Mouse (Mus musculus) adrenal gland, postnatal 25 days (tissue): ENCODE measurements around the gene Tgfbr3. TPM values are rescaled to one million over a fixed set of nuclear protein-coding genes. Genes with fewer than 3 reads are reported as not detected.
"Not testable (repeated sequence)": the region's sequence is repeated elsewhere in the genome, so short reads cannot be mapped to it uniquely, and the experiment has no call there.

ENCODE experiments used
- DNase-seq: peaks from one replicate; pipeline ENCODE4 v3.0.0; 2021; ENCODE audit warnings: mixed read lengths
- total RNA-seq: library from RNA; stranded (reverse); gene quantifications from 2 replicates; pipeline ENCODE4 v1.2.3, GENCODE M21; 2021

Tgfbr3 gene
- total RNA-seq, 1 experiment from 2014 or later = 326 TPM

GRCm38 (mm10) chr5:107279263-107279662 is 10.2 kb downstream of the Tgfbr3 start:
- DNase-seq = no peak

GRCm38 (mm10) chr5:107276186-107276585 is 13.2 kb downstream of the Tgfbr3 start:
- no peak for DNase-seq

DNA sequence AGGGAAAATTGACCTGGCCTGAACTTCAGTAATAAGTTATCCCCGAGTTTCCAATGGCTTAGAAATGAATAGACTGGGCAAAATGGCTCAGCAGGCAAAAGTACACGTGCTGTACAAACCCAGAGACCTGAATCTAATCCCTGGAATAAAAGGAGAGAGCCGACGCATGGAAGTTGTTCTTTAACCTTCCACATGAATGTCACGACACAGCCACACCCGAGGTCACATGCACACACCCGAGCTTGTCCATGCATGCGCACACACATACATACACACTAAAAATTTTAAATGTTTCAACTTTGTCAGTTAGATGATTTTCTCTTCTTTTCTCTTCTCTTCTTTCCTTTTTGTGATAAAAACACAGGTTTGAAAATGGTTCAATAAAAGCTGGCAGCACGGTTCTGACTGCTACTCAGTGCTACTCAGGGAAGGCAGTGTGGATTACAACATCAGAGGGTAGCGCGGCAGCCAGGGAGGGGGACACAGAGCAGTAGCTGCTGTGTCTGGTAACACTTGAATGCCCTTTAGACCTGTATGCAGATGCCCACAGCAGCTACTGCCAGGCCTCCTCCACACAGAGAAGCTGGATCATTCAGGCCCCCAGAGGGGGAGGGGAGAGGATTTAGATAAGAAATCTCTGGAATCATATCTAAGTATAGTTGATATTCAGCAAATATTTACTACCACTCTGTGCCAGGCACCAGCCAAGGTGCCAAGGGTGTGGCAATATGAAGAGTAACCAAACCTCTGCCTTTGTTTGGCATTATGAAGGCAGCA is 17.0 kb downstream of the Tgfbr3 start:
- DNase-seq = no peak

GRCm38 (mm10) chr5:107269006-107269328 is 20.5 kb downstream of the Tgfbr3 start:
- no peak for DNase-seq

DNA sequence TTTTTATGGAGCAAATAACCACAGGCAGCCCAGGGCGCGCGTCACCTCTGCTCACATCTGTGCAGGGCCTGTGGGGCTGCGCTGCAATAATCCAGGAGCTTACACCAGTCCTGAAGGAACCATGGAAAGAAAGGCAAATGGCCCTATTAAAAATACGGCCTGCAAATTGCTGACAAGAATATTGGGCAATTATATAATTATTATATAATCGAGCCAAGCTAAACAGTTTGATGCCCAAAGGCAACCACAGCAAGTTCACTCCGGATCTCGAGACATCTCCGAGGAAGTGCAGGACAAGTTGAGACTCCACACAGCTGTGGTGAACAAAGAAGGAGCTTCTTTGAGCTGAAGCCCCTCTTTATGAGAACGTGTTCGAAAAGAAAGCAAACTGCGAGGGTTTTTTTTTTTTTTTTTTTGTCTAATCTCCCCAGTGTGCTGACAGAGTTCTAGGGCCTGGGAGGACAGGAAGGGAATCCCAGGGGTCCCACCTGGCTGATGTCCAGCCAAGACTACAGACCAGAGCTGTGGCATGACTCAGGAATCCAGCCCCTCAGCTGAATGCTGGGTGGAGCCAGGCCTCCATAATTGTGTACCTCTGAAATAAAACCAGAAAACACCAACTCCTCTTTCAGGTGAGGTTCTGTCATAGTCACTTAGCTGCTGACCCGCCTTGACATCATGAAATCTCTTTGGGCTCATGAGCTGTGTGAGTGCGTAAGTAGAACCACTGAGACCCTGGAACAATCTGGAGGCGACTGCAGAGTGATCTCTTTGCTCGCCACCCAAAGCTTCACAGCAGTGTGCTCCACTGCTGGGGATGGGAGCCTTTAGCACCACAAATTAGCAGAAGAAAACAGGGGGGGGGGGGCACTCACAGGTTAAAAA is 21.1 kb downstream of the Tgfbr3 start:
- DNase-seq = no peak

- DNase-seq = no peak
Measured at GRCm38 (mm10) chr5:107266566-107266965, 22.9 kb downstream of the Tgfbr3 start.

DNA sequence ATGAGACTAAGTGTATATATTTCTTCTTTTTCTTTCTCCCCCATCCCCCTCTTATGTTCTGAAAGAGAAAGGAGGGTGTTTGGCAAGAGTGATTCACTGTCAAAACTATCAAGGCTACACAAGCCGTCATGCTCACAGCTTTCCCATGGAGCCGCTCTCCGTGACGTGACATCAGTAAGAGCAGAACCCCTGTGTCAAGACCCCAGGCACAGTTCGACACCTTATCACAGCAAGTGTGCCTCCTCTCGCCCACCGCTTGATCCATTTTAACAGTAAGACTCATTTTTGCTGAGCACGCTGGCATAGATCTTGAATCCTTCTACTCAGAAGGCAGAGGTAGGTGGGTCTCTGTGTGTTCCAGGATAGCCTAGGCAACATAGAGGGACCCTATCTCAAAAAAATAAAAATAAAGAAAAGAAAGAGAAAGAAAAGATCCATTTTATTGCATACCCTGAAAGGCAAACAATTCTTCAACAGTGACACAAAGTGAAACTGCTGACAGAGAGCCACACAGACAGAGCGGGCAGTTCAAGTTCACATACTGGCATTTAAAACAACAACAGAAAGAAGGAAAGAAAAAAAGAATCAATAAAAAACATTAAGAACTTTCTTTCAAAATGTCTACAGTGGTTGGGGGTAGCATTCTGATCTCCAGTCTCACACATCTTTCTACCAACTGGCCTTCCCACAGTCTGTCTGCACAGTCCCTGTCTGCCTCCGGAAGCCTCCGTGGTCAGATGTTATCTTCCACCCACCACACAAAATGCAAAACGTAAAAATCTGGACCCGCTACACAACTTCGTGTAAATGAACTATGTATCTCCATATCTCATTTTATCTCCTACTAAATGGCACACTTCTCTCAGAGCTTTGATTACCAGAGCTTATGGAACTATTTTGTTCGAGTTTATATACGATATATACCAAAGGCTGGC is 24.7 kb downstream of the Tgfbr3 start:
- no peak for DNase-seq

DNA sequence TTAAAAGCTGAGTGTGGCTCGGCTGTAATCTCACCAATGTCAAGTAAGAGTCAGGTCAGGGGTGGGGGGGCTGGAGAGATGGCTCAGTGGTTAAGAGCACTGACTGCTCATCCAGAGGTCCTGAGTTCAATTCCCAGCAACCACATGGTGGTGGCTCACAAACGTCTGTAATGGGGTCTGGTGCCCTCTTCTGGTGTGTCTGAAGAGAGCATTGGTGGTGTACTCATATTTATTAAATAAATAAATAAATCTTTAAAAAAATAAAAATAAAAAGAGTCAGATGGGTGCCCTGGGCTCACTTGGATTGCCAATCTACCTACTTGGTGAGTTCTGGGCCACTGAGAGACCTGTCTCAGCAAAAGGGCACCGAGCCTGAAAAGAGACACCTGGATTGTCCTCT is 25.6 kb downstream of the Tgfbr3 start:
- DNase-seq = no peak

DNA sequence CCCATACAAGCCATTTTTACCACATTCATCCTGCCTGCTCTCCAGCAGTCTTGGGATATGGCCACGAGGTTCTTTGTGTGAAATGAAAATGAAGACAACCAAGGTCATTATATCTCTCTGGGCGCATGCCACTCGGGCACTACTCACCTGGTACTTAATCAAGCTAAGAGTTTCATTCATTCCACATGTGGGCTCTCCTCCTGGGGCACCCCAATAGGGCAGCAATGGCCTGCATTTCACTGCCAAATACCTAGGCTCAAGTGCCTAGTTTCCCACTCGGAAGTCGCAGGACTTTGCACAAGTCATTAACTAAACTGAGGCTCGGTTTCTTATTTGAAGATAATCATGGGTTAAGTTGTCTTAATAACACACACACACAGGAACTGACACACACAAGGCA is 27.5 kb downstream of the Tgfbr3 start:
- DNase-seq = no peak

- DNase-seq = no peak
Measured at GRCm38 (mm10) chr5:107260708-107261495, 28.5 kb downstream of the Tgfbr3 start.

DNA sequence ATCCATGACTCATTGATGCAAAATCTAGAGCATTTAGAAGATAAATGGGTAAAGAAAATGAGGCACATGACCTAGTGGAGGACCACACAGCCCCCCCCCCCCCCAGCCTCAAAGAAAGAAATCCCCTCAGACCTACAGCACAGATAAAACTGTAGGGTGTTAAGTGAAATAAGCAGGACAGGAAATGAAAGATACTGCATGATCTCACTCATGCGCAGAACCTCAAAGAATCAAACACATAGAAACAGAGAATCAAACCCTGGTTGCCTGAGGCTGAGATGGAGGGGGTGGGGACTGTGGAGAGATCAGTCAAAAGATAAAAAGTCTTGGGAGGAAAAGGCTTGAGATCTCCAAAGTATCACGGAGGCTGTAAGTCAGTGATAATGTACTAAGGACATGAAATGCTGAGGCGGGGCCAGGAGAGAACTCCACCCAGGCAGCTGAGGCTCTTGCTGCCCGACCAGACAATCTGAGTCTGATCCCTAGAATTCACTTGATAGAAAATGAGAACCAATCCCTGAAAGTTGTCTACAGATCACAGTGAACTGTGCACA is 29.9 kb downstream of the Tgfbr3 start:
- DNase-seq = no peak

DNA sequence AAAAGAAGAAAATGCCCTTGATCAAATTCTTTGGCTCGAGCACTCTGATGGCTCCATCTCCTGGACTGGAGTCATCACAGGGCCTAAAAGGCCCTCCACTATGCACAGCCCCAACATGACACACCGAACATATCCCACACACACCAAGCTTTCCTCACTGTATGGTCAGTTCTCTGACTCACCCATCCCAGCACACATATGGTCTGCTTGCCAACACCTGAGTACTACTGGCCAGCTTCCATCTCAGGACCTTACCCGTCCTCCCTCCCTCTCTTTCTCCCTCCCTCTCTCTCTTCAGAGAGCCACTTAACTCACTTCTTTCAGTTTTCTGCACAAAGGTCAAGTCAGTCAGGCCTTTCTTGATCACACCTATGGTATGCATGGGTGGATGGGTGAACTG is 36.0 kb downstream of the Tgfbr3 start:
- DNase-seq = no peak

GRCm38 (mm10) chr5:107252435-107252834 is 37.0 kb downstream of the Tgfbr3 start:
- DNase-seq = no peak

GRCm38 (mm10) chr5:107251751-107252305 is 37.6 kb downstream of the Tgfbr3 start:
- peak; percentile 68 for DNase-seq

GRCm38 (mm10) chr5:107250548-107251272 is 38.7 kb downstream of the Tgfbr3 start:
- DNase-seq = no peak

- DNase-seq = no peak
Measured at GRCm38 (mm10) chr5:107248732-107249131, 40.7 kb downstream of the Tgfbr3 start.

GRCm38 (mm10) chr5:107248302-107248701 is 41.1 kb downstream of the Tgfbr3 start:
- DNase-seq = not testable (repeated sequence)

DNA sequence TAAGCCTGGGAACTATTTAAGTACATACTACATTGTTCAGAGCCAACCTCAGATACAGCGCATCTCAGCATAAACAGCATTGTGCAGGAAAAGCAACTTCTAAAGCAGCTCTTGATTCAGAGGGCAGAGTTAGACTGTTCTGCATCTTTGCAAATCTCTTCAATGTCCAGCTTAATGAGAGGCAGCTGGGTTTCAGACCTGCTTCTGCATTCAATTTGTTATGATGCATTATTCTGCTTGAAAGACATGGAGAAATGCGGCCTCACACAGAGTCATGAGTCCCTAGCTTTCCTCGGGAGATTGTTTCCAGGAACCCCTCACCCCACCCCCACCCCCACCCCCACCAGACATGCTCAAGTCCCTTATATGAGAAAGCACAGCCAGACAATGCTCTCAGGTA is 41.6 kb downstream of the Tgfbr3 start:
- no peak for DNase-seq

- no peak for DNase-seq
Measured at GRCm38 (mm10) chr5:107243445-107243844, 46.0 kb downstream of the Tgfbr3 start.

DNA sequence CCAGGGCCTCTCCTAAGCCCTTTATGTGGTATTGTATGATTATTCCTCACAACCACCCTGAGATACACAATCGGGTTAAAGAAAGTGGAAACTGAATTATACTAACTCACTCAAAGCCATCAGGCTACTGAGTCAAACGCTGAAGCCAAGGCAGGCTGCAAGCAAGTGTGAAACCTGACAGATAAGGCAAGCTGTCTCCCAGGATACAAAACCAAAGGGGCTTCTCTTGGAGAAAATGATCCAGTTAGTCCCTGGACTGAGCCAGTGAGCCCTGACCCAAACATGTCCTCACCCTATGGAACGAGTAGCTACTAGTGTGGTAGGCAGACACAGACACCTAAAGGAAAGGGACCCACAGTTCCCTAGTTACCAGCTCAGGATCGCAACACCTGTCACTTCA is 46.4 kb downstream of the Tgfbr3 start:
- DNase-seq = no peak
